11 mouse cellular contexts compared by ENCODE assay signal in genomic region chr10:93830931-93831729, GRCm38 (mm10). TPM values are rescaled to one million over a fixed set of nuclear protein-coding genes. Genes with fewer than 3 reads are reported as not detected.
DNase-seq lines count a peak whose midpoint lies in the region; ATAC-seq and TF ChIP-seq lines count a peak whose summit lies in the region.
"Had no signal": no experiment of that assay in that cellular context is flagged by ENCODE, and none has a peak within 500 bp of the region (broad histone marks: within the 10 kb centered on the region; RNA-seq: fewer than 3 reads in every experiment).

TSS of gene Usp44 (plus strand) at chr10:93831555.

- WGBS in liver, embryonic 11.5 days: 16% methylated on average over 22 of the region's 22 CpGs
- WGBS in hindbrain, embryonic 11.5 days: 9% methylated on average over 22 of the region's 22 CpGs
- 8% methylated on average over 22 of the region's 22 CpGs for WGBS in midbrain, embryonic 13.5 days
- 65% methylated on average over 22 of the region's 22 CpGs for WGBS in cerebellum, adult 2 months

- no peak for TF ChIP-seq CTCF in cerebellum, adult 2 months (IDR thresholded peaks at IDR 0.05; ENCODE audit: borderline replicate concordance, insufficient read depth, low read depth, low read length)

- H3K4me2 ChIP-seq in liver, embryonic 11.5 days: peak within 1 kb of the TSS; percentile 64
- peak within 1 kb of the TSS; percentile 34 for H3K4me2 ChIP-seq in hindbrain, embryonic 11.5 days (replicated peaks; ENCODE audit: low read depth, low read length)
- peak within 1 kb of the TSS; percentile 27 for H3K4me2 ChIP-seq in midbrain, embryonic 13.5 days (replicated peaks)

- H3K36me3 ChIP-seq in liver, embryonic 11.5 days (ENCODE audit: control insufficient read depth, insufficient read depth, low read length): no peaks in the 10 kb centered on the region
- no peaks in the 10 kb centered on the region for H3K36me3 ChIP-seq in hindbrain, embryonic 11.5 days (ENCODE audit: control insufficient read depth, insufficient read depth, low read length)
- no peaks in the 10 kb centered on the region for H3K36me3 ChIP-seq in midbrain, embryonic 13.5 days

- ATAC-seq in liver, embryonic 11.5 days (replicated peaks; ENCODE audit: low FRiP score): no peak
- no peak for ATAC-seq in hindbrain, embryonic 11.5 days (ENCODE audit: low FRiP score)
- no peak for ATAC-seq in midbrain, embryonic 13.5 days
- no peak for ATAC-seq in inflammation-experienced regulatory T-cells, adult 6 months
- ATAC-seq: Patski had no signal

- TF ChIP-seq POLR2A in cerebellum, adult 2 months (IDR thresholded peaks at IDR 0.05; ENCODE audit: borderline replicate concordance, insufficient read depth, low read length): no peak

- peaks cover 11% of the 10 kb centered on the region for H3K4me1 ChIP-seq in liver, embryonic 11.5 days (replicated peaks; ENCODE audit: control insufficient read depth, insufficient read depth, low read length)
- 0 out of 2 replicates have a peak, but pooled peaks cover 6% of the 10 kb centered on the region for H3K4me1 ChIP-seq in hindbrain, embryonic 11.5 days (replicated peaks; ENCODE audit: control insufficient read depth, insufficient read depth, low read length)
- peaks cover 27% of the 10 kb centered on the region for H3K4me1 ChIP-seq in midbrain, embryonic 13.5 days (replicated peaks)
- H3K4me1 ChIP-seq in cerebellum, adult 2 months (ENCODE audit: control insufficient read depth, insufficient read depth, low read length): no peaks in the 10 kb centered on the region

- no peak within 1 kb of the TSS for H3K27ac ChIP-seq in liver, embryonic 11.5 days (ENCODE audit: low read depth, low read length)
- no peak within 1 kb of the TSS for H3K27ac ChIP-seq in hindbrain, embryonic 11.5 days (ENCODE audit: low read depth, low read length)
- H3K27ac ChIP-seq in midbrain, embryonic 13.5 days: no peak within 1 kb of the TSS
- H3K27ac ChIP-seq in cerebellum, adult 2 months (ENCODE audit: insufficient read depth, low read length): no peak within 1 kb of the TSS

- H3K27me3 ChIP-seq in liver, embryonic 11.5 days (replicated peaks; ENCODE audit: control insufficient read depth, insufficient read depth, low read length): peaks cover 30% of the 10 kb centered on the region
- peaks cover 12% of the 10 kb centered on the region for H3K27me3 ChIP-seq in hindbrain, embryonic 11.5 days (ENCODE audit: control insufficient read depth, insufficient read depth, low read length)
- peaks cover 48% of the 10 kb centered on the region for H3K27me3 ChIP-seq in midbrain, embryonic 13.5 days
- peaks cover 5% of the 10 kb centered on the region; the same call in 1 of the 2 replicates for H3K27me3 ChIP-seq in cerebellum, adult 2 months (ENCODE audit: control insufficient read depth, insufficient read depth, low read length)
- H3K27me3 ChIP-seq: Patski had no signal

- H3K9ac ChIP-seq in liver, embryonic 11.5 days (ENCODE audit: low read depth, low read length): peak within 1 kb of the TSS; percentile 46; the same call in 1 of the 2 replicates
- H3K9ac ChIP-seq in hindbrain, embryonic 11.5 days (ENCODE audit: low read depth, low read length): peak within 1 kb of the TSS; percentile 11
- H3K9ac ChIP-seq in midbrain, embryonic 13.5 days (replicated peaks): no peak within 1 kb of the TSS

- no peaks in the 10 kb centered on the region for H3K9me3 ChIP-seq in liver, embryonic 11.5 days (ENCODE audit: control insufficient read depth, low read length)
- H3K9me3 ChIP-seq in hindbrain, embryonic 11.5 days (ENCODE audit: control insufficient read depth, low read length): no peaks in the 10 kb centered on the region
- no peaks in the 10 kb centered on the region for H3K9me3 ChIP-seq in midbrain, embryonic 13.5 days

- no peak for DNase-seq in liver, embryonic 11.5 days (ENCODE audit: low spot score)
- no peak for DNase-seq in liver
- DNase-seq in embryo, embryonic 11 days: peak; percentile 53
- DNase-seq in hindbrain, embryonic 11.5 days (ENCODE audit: low spot score): peak; percentile 52
- no peak for DNase-seq in thymus, postnatal 0 days (ENCODE audit: low spot score)
- no peak for DNase-seq in cerebellum, adult 2 months
- DNase-seq: cerebellum, adult 11 months; left cerebral cortex, postnatal 4 days had no signal

- H3K4me3 ChIP-seq in liver, embryonic 11.5 days (ENCODE audit: low read depth, low read length): peak within 1 kb of the TSS; percentile 34
- H3K4me3 ChIP-seq in hindbrain, embryonic 11.5 days (ENCODE audit: low read depth, low read length): peak within 1 kb of the TSS; percentile 19; the same call in 1 of the 2 replicates
- H3K4me3 ChIP-seq in midbrain, embryonic 13.5 days (replicated peaks): no peak within 1 kb of the TSS
- H3K4me3 ChIP-seq in cerebellum, adult 2 months (replicated peaks; ENCODE audit: insufficient read depth, low read depth, low read length): no peak within 1 kb of the TSS

RNA-seq across cellular contexts. Expression of gene Usp44, which starts in this region (rescaled TPM):
- 4.0 and 4.3 TPM in 2 replicates for polyA plus RNA-seq in liver, embryonic 11.5 days (2014; fragmentation: Nextera tagmentation; extraction: Ambion mirVana)
- 9.9 and 10.3 TPM in 2 replicates for polyA plus RNA-seq in hindbrain, embryonic 11.5 days (2014; fragmentation: Nextera tagmentation; extraction: Ambion mirVana)
- 1.9 and 2.1 TPM in 2 replicates for polyA plus RNA-seq in midbrain, embryonic 13.5 days (2015; fragmentation: Nextera tagmentation; extraction: Ambion mirVana)
- under 1 TPM; 0.24 to 0.65 (median 0.31) TPM for polyA plus RNA-seq in inflammation-experienced regulatory T-cells, adult 6 months (2017; shearing (Covaris generic))
- 3.0 and 3.4 TPM in 2 replicates for polyA plus RNA-seq in thymus, postnatal 0 days (2015; fragmentation: Nextera tagmentation; extraction: Ambion mirVana)
- polyA plus RNA-seq in cerebellum, adult 2 months (2012; rRNA removed): 0.05 TPM in 2 replicates

Comparison
In these comparisons a context has a peak if more than half of its experiments do, and no peak if none do; other contexts are left out.
1. DNase-seq: peak in embryo, embryonic 11 days (single experiment) and hindbrain, embryonic 11.5 days (single experiment); none in liver, embryonic 11.5 days (single experiment), liver (single experiment), thymus, postnatal 0 days (single experiment) and cerebellum, adult 2 months (0 of 2).
2. H3K4me3 ChIP-seq: peak in liver, embryonic 11.5 days (single experiment) and hindbrain, embryonic 11.5 days (single experiment); none in midbrain, embryonic 13.5 days (single experiment) and cerebellum, adult 2 months (single experiment).
3. Peak in every context shown above with its lines, with median percentiles within 50 percentile points of each other: H3K4me2 ChIP-seq.